Mouse (Mus musculus) erythroblast, embryonic 14.5 days (primary cell): ENCODE measurements at regions not wholly inside any gene's neighbourhood (a gene's known extent, or its start where the extent isn't known, plus 50 kb on each side); places are given as distances from the start of the nearest gene placed in this dataset.

ENCODE experiments used
- GATA1 ChIP-seq: IDR thresholded peaks from 2 replicates; pipeline ENCODE4 v1.6.1; 2012; ENCODE audit warnings: low read length, inconsistent platforms, mixed read lengths
- TAL1 ChIP-seq: IDR thresholded peaks from 3 replicates; pipeline ENCODE4 v1.6.1; 2012; ENCODE audit warnings: low read length, inconsistent platforms, mixed read lengths

- TF ChIP-seq GATA1 = no peak
- no peak for TF ChIP-seq TAL1
These were observed 506.9 kb downstream of the Tshz3 start for GRCm38 (mm10) chr7:37204800-37205199.
